ENCODE assay signal across 12 mouse cellular contexts in genomic region chr10:107976392-107976965, GRCm38 (mm10).
"Had no signal": no experiment of that assay in that cellular context is flagged by ENCODE, and none has a peak within 500 bp of the region (broad histone marks: within the 10 kb centered on the region; RNA-seq: fewer than 3 reads in every experiment).

No protein-coding gene starts in this region.

- ATAC-seq: intestine, postnatal 0 days; liver, postnatal 0 days had no signal

- H3K27ac ChIP-seq: lung, embryonic 15.5 days; macrophage had no signal

- H3K4me2 ChIP-seq: lung, embryonic 15.5 days had no signal

- H3K27me3 ChIP-seq: lung, embryonic 15.5 days; megakaryocyte, embryonic 14.5 days had no signal

- H3K9ac ChIP-seq: liver, postnatal 0 days; lung, embryonic 15.5 days had no signal

- DNase-seq: kidney, adult 9 months; kidney, postnatal 14 days; left cerebral cortex, postnatal 4 days; liver, postnatal 0 days; lung, postnatal 14 days; midbrain, embryonic 14.5 days; right cerebral cortex, postnatal 25 days; thymus, postnatal 36 days had no signal

- H3K9me3 ChIP-seq: lung, embryonic 15.5 days; megakaryocyte, embryonic 14.5 days had no signal

- H3K4me3 ChIP-seq: lung, embryonic 15.5 days; megakaryocyte, embryonic 14.5 days had no signal

- H3K36me3 ChIP-seq: lung, embryonic 15.5 days had no signal
